Mouse (Mus musculus) brain, embryonic 18.5 days (tissue): ENCODE data around the gene Inpp4b.
"Not testable (repeated sequence)": the region's sequence is repeated elsewhere in the genome, so short reads cannot be mapped to it uniquely, and the experiment has no call there.

Experiments used
- DNase-seq: peaks from one replicate; pipeline ENCODE4 v3.0.0-alpha.2; 2012; ENCODE audit warnings: low read depth, low spot score

Inpp4b gene

GRCm38 (mm10) chr8:81776516-81777237 is 434.3 kb downstream of the Inpp4b start:
- DNase-seq: no peak

GRCm38 (mm10) chr8:81777704-81778103 is 435.3 kb downstream of the Inpp4b start:
- DNase-seq: no peak

GRCm38 (mm10) chr8:81779440-81779839 is 437.1 kb downstream of the Inpp4b start:
- DNase-seq: no peak

- no peak for DNase-seq
Observed at GRCm38 (mm10) chr8:81780166-81780565, 437.8 kb downstream of the Inpp4b start.

- DNase-seq: no peak
Observed at GRCm38 (mm10) chr8:81780921-81781675, 438.7 kb downstream of the Inpp4b start.

GRCm38 (mm10) chr8:81782781-81783180 is 440.4 kb downstream of the Inpp4b start:
- DNase-seq: no peak

- DNase-seq: no peak
Observed at GRCm38 (mm10) chr8:81784775-81785174, 442.4 kb downstream of the Inpp4b start.

GRCm38 (mm10) chr8:81788498-81788897 is 446.1 kb downstream of the Inpp4b start:
- DNase-seq: no peak

GRCm38 (mm10) chr8:81792649-81793048 is 450.3 kb downstream of the Inpp4b start:
- no peak for DNase-seq

- DNase-seq: no peak
Observed at GRCm38 (mm10) chr8:81798501-81798900, 456.1 kb downstream of the Inpp4b start.

- DNase-seq: no peak
Observed at GRCm38 (mm10) chr8:81800792-81801191, 458.4 kb downstream of the Inpp4b start.

- DNase-seq: peak; percentile 18
Observed at GRCm38 (mm10) chr8:81806797-81807196, 464.4 kb downstream of the Inpp4b start.

GRCm38 (mm10) chr8:81807578-81807977 is 465.2 kb downstream of the Inpp4b start:
- DNase-seq: no peak

GRCm38 (mm10) chr8:81808406-81808805 is 466.1 kb downstream of the Inpp4b start:
- no peak for DNase-seq

GRCm38 (mm10) chr8:81809414-81809813 is 467.1 kb downstream of the Inpp4b start:
- not testable (repeated sequence) for DNase-seq

GRCm38 (mm10) chr8:81812051-81812751 is 469.8 kb downstream of the Inpp4b start:
- peak; percentile 34 for DNase-seq

- no peak for DNase-seq
Observed at GRCm38 (mm10) chr8:81814742-81815141, 472.4 kb downstream of the Inpp4b start.

- no peak for DNase-seq
Observed at GRCm38 (mm10) chr8:81815551-81815950, 473.2 kb downstream of the Inpp4b start.

GRCm38 (mm10) chr8:81823121-81823520 is 480.8 kb downstream of the Inpp4b start:
- no peak for DNase-seq

- peak; percentile 8 for DNase-seq
Observed at GRCm38 (mm10) chr8:81824975-81825374, 482.6 kb downstream of the Inpp4b start.

GRCm38 (mm10) chr8:81826406-81826805 is 484.1 kb downstream of the Inpp4b start:
- DNase-seq: no peak

- no peak for DNase-seq
Observed at GRCm38 (mm10) chr8:81827306-81827913, 485.1 kb downstream of the Inpp4b start.
